14 mouse cellular contexts compared by ENCODE assay signal in the genomic region with DNA sequence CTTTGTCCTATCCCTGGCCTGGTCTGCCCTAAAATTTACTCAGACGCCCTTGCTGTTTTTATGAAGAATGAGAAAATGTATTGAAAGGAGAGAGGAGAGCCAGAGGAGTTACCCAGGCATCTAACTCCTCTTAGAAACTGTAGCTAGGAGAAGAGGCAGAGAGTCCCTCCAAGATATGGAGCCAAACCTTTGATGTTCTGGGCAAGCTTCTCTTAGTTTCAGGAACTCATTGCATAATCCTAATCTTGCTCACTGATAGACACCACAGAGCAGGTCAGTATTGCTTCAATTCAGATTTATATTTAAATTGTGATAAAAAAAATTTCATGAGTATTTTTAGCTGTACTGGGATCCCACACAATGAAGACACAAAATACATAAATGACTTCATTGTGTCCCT. TPM values are rescaled to one million over a fixed set of nuclear protein-coding genes. Genes with fewer than 3 reads are reported as not detected.
DNase-seq lines count a peak whose midpoint lies in the region; ATAC-seq and TF ChIP-seq lines count a peak whose summit lies in the region.
"Had no signal": no experiment of that assay in that cellular context is flagged by ENCODE, and none has a peak within 500 bp of the region (broad histone marks: within the 10 kb centered on the region; RNA-seq: fewer than 3 reads in every experiment).

No protein-coding gene starts in this region.

- H3K4me1 ChIP-seq in embryonic facial prominence, embryonic 12.5 days = peaks cover 32% of the 10 kb centered on the region
- H3K4me1 ChIP-seq in hindbrain, embryonic 13.5 days (replicated peaks) = peaks cover 75% of the 10 kb centered on the region
- H3K4me1 ChIP-seq in midbrain, embryonic 13.5 days (replicated peaks) = peaks cover 89% of the 10 kb centered on the region
- peaks cover 24% of the 10 kb centered on the region for H3K4me1 ChIP-seq in heart, embryonic 10.5 days
- peaks cover 29% of the 10 kb centered on the region for H3K4me1 ChIP-seq in kidney, embryonic 15.5 days
- H3K4me1 ChIP-seq: liver, embryonic 15.5 days had no signal

- H3K9me3 ChIP-seq in embryonic facial prominence, embryonic 12.5 days = no peaks in the 10 kb centered on the region
- no peaks in the 10 kb centered on the region for H3K9me3 ChIP-seq in hindbrain, embryonic 13.5 days
- H3K9me3 ChIP-seq in midbrain, embryonic 13.5 days = no peaks in the 10 kb centered on the region
- no peaks in the 10 kb centered on the region for H3K9me3 ChIP-seq in heart, embryonic 10.5 days
- H3K9me3 ChIP-seq in kidney, embryonic 15.5 days (replicated peaks) = no peaks in the 10 kb centered on the region
- H3K9me3 ChIP-seq: liver, embryonic 15.5 days had no signal

- H3K36me3 ChIP-seq in embryonic facial prominence, embryonic 12.5 days = no peaks in the 10 kb centered on the region
- no peaks in the 10 kb centered on the region for H3K36me3 ChIP-seq in hindbrain, embryonic 13.5 days
- H3K36me3 ChIP-seq in midbrain, embryonic 13.5 days = no peaks in the 10 kb centered on the region
- no peaks in the 10 kb centered on the region for H3K36me3 ChIP-seq in heart, embryonic 10.5 days
- H3K36me3 ChIP-seq in kidney, embryonic 15.5 days = no peaks in the 10 kb centered on the region
- H3K36me3 ChIP-seq: liver, embryonic 15.5 days had no signal

- no peak overlapping the region for H3K4me3 ChIP-seq in embryonic facial prominence, embryonic 12.5 days
- H3K4me3 ChIP-seq in hindbrain, embryonic 13.5 days = no peak overlapping the region
- no peak overlapping the region for H3K4me3 ChIP-seq in midbrain, embryonic 13.5 days (replicated peaks)
- no peak overlapping the region for H3K4me3 ChIP-seq in heart, embryonic 10.5 days
- no peak overlapping the region for H3K4me3 ChIP-seq in kidney, embryonic 15.5 days (replicated peaks)
- H3K4me3 ChIP-seq: liver, embryonic 15.5 days had no signal

- DNase-seq in brain, embryonic 14.5 days (ENCODE audit: low read depth) = peak; percentile 76
- no peak for DNase-seq in cerebellum, postnatal 25 days
- no peak for DNase-seq in heart, embryonic 10.5 days (ENCODE audit: low spot score)
- no peak for DNase-seq in cerebellum, adult 8-10 months
- DNase-seq: adrenal gland, postnatal 25 days; heart, adult 18-20 months; heart, postnatal 4 days; kidney, postnatal 14 days had no signal

- no peak overlapping the region for H3K9ac ChIP-seq in embryonic facial prominence, embryonic 12.5 days
- no peak overlapping the region for H3K9ac ChIP-seq in hindbrain, embryonic 13.5 days
- no peak overlapping the region for H3K9ac ChIP-seq in midbrain, embryonic 13.5 days (replicated peaks)
- no peak overlapping the region for H3K9ac ChIP-seq in kidney, embryonic 15.5 days
- H3K9ac ChIP-seq: liver, embryonic 15.5 days had no signal

- no peak for TF ChIP-seq CTCF in brain, embryonic 14.5 days (IDR thresholded peaks at IDR 0.05; ENCODE audit: borderline replicate concordance, extremely low read depth, insufficient read depth, insufficient read length)

- no peak for ATAC-seq in embryonic facial prominence, embryonic 12.5 days (ENCODE audit: insufficient number of reproducible peaks, insufficient read depth, low FRiP score, low TSS enrichment)
- ATAC-seq in hindbrain, embryonic 13.5 days (ENCODE audit: low FRiP score) = no peak
- no peak for ATAC-seq in midbrain, embryonic 13.5 days
- ATAC-seq in kidney, embryonic 15.5 days (replicated peaks; ENCODE audit: low FRiP score) = no peak

- peak overlapping the region; percentile 47 for H3K27ac ChIP-seq in embryonic facial prominence, embryonic 12.5 days
- peak overlapping the region; percentile 86 for H3K27ac ChIP-seq in hindbrain, embryonic 13.5 days
- peak overlapping the region; percentile 91 for H3K27ac ChIP-seq in midbrain, embryonic 13.5 days
- H3K27ac ChIP-seq in heart, embryonic 10.5 days = no peak overlapping the region
- H3K27ac ChIP-seq in kidney, embryonic 15.5 days = no peak overlapping the region
- H3K27ac ChIP-seq: liver, embryonic 15.5 days had no signal

- no peak for TF ChIP-seq POLR2A in brain, embryonic 14.5 days (IDR thresholded peaks at IDR 0.05; ENCODE audit: borderline replicate concordance, extremely low read depth, insufficient read depth, insufficient read length, poor library complexity, severe bottlenecking)

- no peak overlapping the region for H3K4me2 ChIP-seq in embryonic facial prominence, embryonic 12.5 days (replicated peaks)
- peak overlapping the region; percentile 25; the same call in 1 of the 2 replicates for H3K4me2 ChIP-seq in hindbrain, embryonic 13.5 days
- H3K4me2 ChIP-seq in midbrain, embryonic 13.5 days (replicated peaks) = peak overlapping the region; percentile 17
- H3K4me2 ChIP-seq in kidney, embryonic 15.5 days = no peak overlapping the region
- H3K4me2 ChIP-seq: liver, embryonic 15.5 days had no signal

- 46% methylated on average over 1 of the region's 1 CpGs for WGBS in embryonic facial prominence, embryonic 12.5 days
- WGBS in hindbrain, embryonic 13.5 days = 6% methylated on average over 1 of the region's 1 CpGs
- 3% methylated on average over 1 of the region's 1 CpGs for WGBS in midbrain, embryonic 13.5 days
- WGBS in heart, embryonic 10.5 days = 33% methylated on average over 1 of the region's 1 CpGs
- 54% methylated on average over 1 of the region's 1 CpGs for WGBS in kidney, embryonic 15.5 days

- H3K27me3 ChIP-seq in embryonic facial prominence, embryonic 12.5 days = no peaks in the 10 kb centered on the region
- H3K27me3 ChIP-seq in hindbrain, embryonic 13.5 days = no peaks in the 10 kb centered on the region
- H3K27me3 ChIP-seq in midbrain, embryonic 13.5 days = no peaks in the 10 kb centered on the region
- H3K27me3 ChIP-seq in heart, embryonic 10.5 days (ENCODE audit: insufficient read depth, poor library complexity, severe bottlenecking) = no peaks in the 10 kb centered on the region
- H3K27me3 ChIP-seq in kidney, embryonic 15.5 days = peaks cover 4% of the 10 kb centered on the region; the same call in 1 of the 2 replicates

RNA-seq across cellular contexts. Expression of a gene that starts 27.3 kb away (rescaled TPM):
- 4.0 and 7.5 TPM in 2 replicates for polyA plus RNA-seq in brain, embryonic 14.5 days (2012; rRNA removed)
- polyA plus RNA-seq in embryonic facial prominence, embryonic 12.5 days (2016; fragmentation: Nextera tagmentation; extraction: Ambion mirVana) = 1.1 and 1.2 TPM in 2 replicates
- 3.5 and 3.6 TPM in 2 replicates for polyA plus RNA-seq in hindbrain, embryonic 13.5 days (2015; fragmentation: Nextera tagmentation; extraction: Ambion mirVana)
- 5.3 and 6.5 TPM in 2 replicates for polyA plus RNA-seq in midbrain, embryonic 13.5 days (2015; fragmentation: Nextera tagmentation; extraction: Ambion mirVana)
- 1.4 and 1.5 TPM in 2 replicates for polyA plus RNA-seq in heart, embryonic 10.5 days (2016; fragmentation: Nextera tagmentation; extraction: Ambion mirVana)
- polyA plus RNA-seq in kidney, embryonic 15.5 days (2015; fragmentation: Nextera tagmentation; extraction: Ambion mirVana) = 1.6 and 1.7 TPM in 2 replicates

RNA-seq across cellular contexts. Expression of a gene that starts 42.7 kb away (rescaled TPM):
- 0.05 and 0.08 TPM in 2 replicates for polyA plus RNA-seq in brain, embryonic 14.5 days (2012; rRNA removed)
- polyA plus RNA-seq in embryonic facial prominence, embryonic 12.5 days (2016; fragmentation: Nextera tagmentation; extraction: Ambion mirVana) = 0.10 TPM in 1 of 2 replicates, not detected in the other
- not detected in 2 replicates for polyA plus RNA-seq in hindbrain, embryonic 13.5 days (2015; fragmentation: Nextera tagmentation; extraction: Ambion mirVana)
- not detected in 2 replicates for polyA plus RNA-seq in midbrain, embryonic 13.5 days (2015; fragmentation: Nextera tagmentation; extraction: Ambion mirVana)
- polyA plus RNA-seq in heart, embryonic 10.5 days (2016; fragmentation: Nextera tagmentation; extraction: Ambion mirVana) = 0.09 and 0.11 TPM in 2 replicates
- polyA plus RNA-seq in kidney, embryonic 15.5 days (2015; fragmentation: Nextera tagmentation; extraction: Ambion mirVana) = 0.19 TPM in 1 of 2 replicates, not detected in the other
- polyA plus RNA-seq: small intestine, adult 2 months had no signal

Comparison
In these comparisons a context has a peak if more than half of its experiments do, and no peak if none do; other contexts are left out.
1. H3K27ac ChIP-seq: peak in embryonic facial prominence, embryonic 12.5 days (single experiment), hindbrain, embryonic 13.5 days (single experiment) and midbrain, embryonic 13.5 days (single experiment); none in heart, embryonic 10.5 days (single experiment) and kidney, embryonic 15.5 days (single experiment).
2. H3K4me2 ChIP-seq: peak in hindbrain, embryonic 13.5 days (single experiment) and midbrain, embryonic 13.5 days (single experiment); none in embryonic facial prominence, embryonic 12.5 days (single experiment) and kidney, embryonic 15.5 days (single experiment).